In genomic region chr1:5231218-5231617, GRCm38 (mm10) we compare ENCODE assay signal across 21 mouse cellular contexts.
DNase-seq lines count a peak whose midpoint lies in the region; ATAC-seq and TF ChIP-seq lines count a peak whose summit lies in the region.
"Had no signal": no experiment of that assay in that cellular context is flagged by ENCODE, and none has a peak within 500 bp of the region (broad histone marks: within the 10 kb centered on the region; RNA-seq: fewer than 3 reads in every experiment).

No protein-coding gene starts in this region.

- H3K4me3 ChIP-seq in hindbrain, embryonic 10.5 days = no peak overlapping the region
- H3K4me3 ChIP-seq in hindbrain, embryonic 13.5 days = no peak overlapping the region
- no peak overlapping the region for H3K4me3 ChIP-seq in midbrain, embryonic 10.5 days
- no peak overlapping the region for H3K4me3 ChIP-seq in midbrain, embryonic 14.5 days (replicated peaks; ENCODE audit: low read depth, low read length)
- H3K4me3 ChIP-seq in CH12.LX (replicated peaks in 1 of 3; ENCODE audit: low read depth in 2 of 3, low read length in 2 of 3, poor library complexity in 1 of 3) = no peak overlapping the region

- no peak for TF ChIP-seq POLR2A in CH12.LX (IDR thresholded peaks at IDR 0.05; ENCODE audit: low read depth, low read length)

- ATAC-seq in hindbrain, embryonic 13.5 days (ENCODE audit: low FRiP score) = no peak
- no peak for ATAC-seq in midbrain, embryonic 14.5 days (ENCODE audit: low FRiP score, low TSS enrichment)
- no peak for ATAC-seq in CD4-positive, CD25-positive, alpha-beta regulatory T cell, adult 4 months
- ATAC-seq: activated CD4-positive, CD25-positive, alpha-beta regulatory T cell, adult 4 months; Patski had no signal

- no peak for TF ChIP-seq CTCF in CH12.LX (conservative IDR thresholded peaks at IDR 0.05 in 1 of 2, IDR thresholded peaks at IDR 0.05 in 1 of 2; ENCODE audit: low read depth in 2 of 2, low read length in 2 of 2)

- 92% methylated on average over 5 of the region's 5 CpGs for WGBS in hindbrain, embryonic 10.5 days
- 87% methylated on average over 5 of the region's 5 CpGs for WGBS in hindbrain, embryonic 13.5 days
- WGBS in midbrain, embryonic 10.5 days = 85% methylated on average over 5 of the region's 5 CpGs
- 88% methylated on average over 5 of the region's 5 CpGs for WGBS in midbrain, embryonic 14.5 days

- no peak for DNase-seq in hindbrain, embryonic 10.5 days (ENCODE audit: low spot score)
- DNase-seq in midbrain, embryonic 10.5 days (ENCODE audit: low spot score) = no peak
- no peak for DNase-seq in midbrain, embryonic 14.5 days
- DNase-seq in A20 (ENCODE audit: low read depth, low spot score) = peak; percentile 82
- peak; percentile 58 for DNase-seq in CH12.LX (ENCODE audit: extremely low read depth)
- no peak for DNase-seq in neural tube, embryonic 10.5 days (ENCODE audit: extremely low spot score, low spot score)
- DNase-seq: adrenal gland, adult 8-10 months; adrenal gland, postnatal 10 days; adrenal gland, postnatal 14 days; adrenal gland, postnatal 25 days; B cell, adult 2 months; cerebellum, adult 11 months; cerebellum, adult 11-12 months; cerebellum, adult 18-20 months; cerebellum, adult 2 months; cerebellum, adult 8-10 months had no signal

- no peak for TF ChIP-seq RAD21 in CH12.LX (IDR thresholded peaks at IDR 0.05; ENCODE audit: low read depth, low read length)

- peak overlapping the region; percentile 66 for H3K27ac ChIP-seq in hindbrain, embryonic 10.5 days
- H3K27ac ChIP-seq in hindbrain, embryonic 13.5 days = no peak overlapping the region
- H3K27ac ChIP-seq in midbrain, embryonic 10.5 days (replicated peaks) = peak overlapping the region; percentile 61; the same call in 1 of the 2 replicates
- H3K27ac ChIP-seq in midbrain, embryonic 14.5 days (replicated peaks; ENCODE audit: low read depth, low read length) = no peak overlapping the region
- no peak overlapping the region for H3K27ac ChIP-seq in CH12.LX (ENCODE audit: insufficient read depth, low read depth)

- H3K9ac ChIP-seq in hindbrain, embryonic 13.5 days = no peak overlapping the region
- H3K9ac ChIP-seq in midbrain, embryonic 14.5 days (replicated peaks; ENCODE audit: low read length) = no peak overlapping the region
- H3K9ac ChIP-seq in CH12.LX (ENCODE audit: insufficient read depth, low read depth) = no peak overlapping the region

- H3K4me1 ChIP-seq in hindbrain, embryonic 10.5 days (replicated peaks) = peaks cover 32% of the 10 kb centered on the region
- H3K4me1 ChIP-seq in hindbrain, embryonic 13.5 days (replicated peaks) = peaks cover 11% of the 10 kb centered on the region
- H3K4me1 ChIP-seq in midbrain, embryonic 10.5 days = peaks cover 34% of the 10 kb centered on the region
- H3K4me1 ChIP-seq in midbrain, embryonic 14.5 days (ENCODE audit: control insufficient read depth, insufficient read depth, low read length) = peaks cover 7% of the 10 kb centered on the region; the same call in 1 of the 2 replicates
- H3K4me1 ChIP-seq in CH12.LX (ENCODE audit: control insufficient read depth in 1 of 2, insufficient read depth in 2 of 2) = peaks cover 6 to 37% of the 10 kb centered on the region in 2 experiments; a peak in 3 of 4 replicates

- H3K4me2 ChIP-seq in hindbrain, embryonic 13.5 days = no peak overlapping the region
- no peak overlapping the region for H3K4me2 ChIP-seq in midbrain, embryonic 14.5 days (ENCODE audit: low read length)
- H3K4me2 ChIP-seq in CH12.LX (ENCODE audit: insufficient read depth, low read depth, poor library complexity, severe bottlenecking) = no peak overlapping the region

- no peaks in the 10 kb centered on the region for H3K27me3 ChIP-seq in hindbrain, embryonic 10.5 days (ENCODE audit: insufficient read depth, poor library complexity, severe bottlenecking)
- H3K27me3 ChIP-seq in hindbrain, embryonic 13.5 days = peaks cover 35% of the 10 kb centered on the region
- no peaks in the 10 kb centered on the region for H3K27me3 ChIP-seq in midbrain, embryonic 10.5 days (ENCODE audit: low read depth, poor library complexity, severe bottlenecking)
- H3K27me3 ChIP-seq in midbrain, embryonic 14.5 days (ENCODE audit: control insufficient read depth, insufficient read depth, low read length) = no peaks in the 10 kb centered on the region
- H3K27me3 ChIP-seq in CH12.LX (replicated peaks) = no peaks in the 10 kb centered on the region
- H3K27me3 ChIP-seq: Patski had no signal

- in situ Hi-C loops in CH12.LX (cut with MboI; ENCODE audit: low pct_ligation_motif_present, low pct_unique_long_range_greater_than_20kb, low sequenced_read_pairs) = no loop called here

- TF ChIP-seq EP300 in CH12.LX (IDR thresholded peaks at IDR 0.05; ENCODE audit: low read length) = peak; percentile 48; the same call in 1 of the 2 replicates

- dilution Hi-C loops in CH12.LX (cut with MboI; ENCODE audit: extremely low pct_ligation_motif_present, extremely low pct_unique_long_range_greater_than_20kb, low sequenced_read_pairs) = no loop called here

- no peaks in the 10 kb centered on the region for H3K79me2 ChIP-seq in CH12.LX (replicated peaks; ENCODE audit: control insufficient read depth, extremely low read depth, insufficient read depth, poor library complexity, severe bottlenecking)

- H3K36me3 ChIP-seq in hindbrain, embryonic 10.5 days = no peaks in the 10 kb centered on the region
- H3K36me3 ChIP-seq in hindbrain, embryonic 13.5 days = no peaks in the 10 kb centered on the region
- no peaks in the 10 kb centered on the region for H3K36me3 ChIP-seq in midbrain, embryonic 10.5 days
- no peaks in the 10 kb centered on the region for H3K36me3 ChIP-seq in midbrain, embryonic 14.5 days (ENCODE audit: control insufficient read depth, insufficient read depth, low read length)
- no peaks in the 10 kb centered on the region for H3K36me3 ChIP-seq in CH12.LX (replicated peaks in 1 of 2; ENCODE audit: control insufficient read depth in 1 of 2, insufficient read depth in 1 of 2, low read length in 1 of 2)
- H3K36me3 ChIP-seq: G1E had no signal

- no peaks in the 10 kb centered on the region for H3K9me3 ChIP-seq in hindbrain, embryonic 10.5 days
- no peaks in the 10 kb centered on the region for H3K9me3 ChIP-seq in hindbrain, embryonic 13.5 days
- H3K9me3 ChIP-seq in midbrain, embryonic 10.5 days (replicated peaks) = no peaks in the 10 kb centered on the region
- no peaks in the 10 kb centered on the region for H3K9me3 ChIP-seq in midbrain, embryonic 14.5 days (ENCODE audit: control insufficient read depth, low read length)
- no peaks in the 10 kb centered on the region for H3K9me3 ChIP-seq in CH12.LX (replicated peaks; ENCODE audit: low read length)
- H3K9me3 ChIP-seq: G1E had no signal

TF ChIP-seq in CH12.LX, 34 proteins besides CTCF, POLR2A, EP300 and RAD21:
- TF ChIP-seq SIN3A (IDR thresholded peaks at IDR 0.05; ENCODE audit: low read length) = no peak
- TF ChIP-seq ETS1 (conservative IDR thresholded peaks at IDR 0.05; ENCODE audit: low read depth, low read length) = no peak
- no peak for TF ChIP-seq RCOR1 (conservative IDR thresholded peaks at IDR 0.05; ENCODE audit: low read depth, low read length)
- TF ChIP-seq BHLHE40 (IDR thresholded peaks at IDR 0.05; ENCODE audit: low read depth, low read length) = peak; percentile 74
- TF ChIP-seq IRF4 (IDR thresholded peaks at IDR 0.05; ENCODE audit: low read depth, low read length) = peak; percentile 32; the same call in 1 of the 2 replicates
- no peak for TF ChIP-seq ZC3H11A (IDR thresholded peaks at IDR 0.05; ENCODE audit: low read depth, low read length)
- TF ChIP-seq E2F4 (IDR thresholded peaks at IDR 0.05; ENCODE audit: insufficient replicate concordance, low read depth, low read length) = no peak
- no peak for TF ChIP-seq CHD2 (IDR thresholded peaks at IDR 0.05; ENCODE audit: low read length)
- no peak for TF ChIP-seq JUND (conservative IDR thresholded peaks at IDR 0.05; ENCODE audit: low read depth, low read length)

Comparison
In these comparisons a context has a peak if more than half of its experiments do, and no peak if none do; other contexts are left out.
1. H3K27ac ChIP-seq: peak in hindbrain, embryonic 10.5 days (single experiment) and midbrain, embryonic 10.5 days (single experiment); none in hindbrain, embryonic 13.5 days (single experiment), midbrain, embryonic 14.5 days (single experiment) and CH12.LX (single experiment).
2. DNase-seq: peak in A20 (single experiment) and CH12.LX (single experiment); none in hindbrain, embryonic 10.5 days (single experiment), midbrain, embryonic 10.5 days (single experiment), midbrain, embryonic 14.5 days (single experiment) and neural tube, embryonic 10.5 days (single experiment).